In the genomic region with DNA sequence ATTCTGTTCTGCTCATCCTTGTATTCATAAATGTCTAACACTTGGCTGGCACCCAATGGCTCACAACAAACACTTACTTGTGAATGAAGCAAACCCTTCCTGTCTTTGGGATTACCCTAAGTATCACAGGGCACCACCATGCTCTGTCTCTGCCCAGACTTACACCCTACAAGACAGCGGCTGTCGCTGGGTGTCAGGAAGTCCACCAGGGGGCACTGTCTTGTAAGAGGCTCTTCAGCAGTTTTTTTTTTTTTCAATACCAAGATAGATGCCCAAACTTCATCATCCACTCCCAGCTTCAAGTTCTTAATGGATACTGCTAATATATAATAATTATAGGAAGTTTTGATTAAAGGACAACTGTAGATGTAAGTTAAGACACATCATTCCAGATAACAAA, we compare ENCODE assay signal across 8 mouse cellular contexts.
A peak's percentile ranks its signal among the peaks of the same experiment; 100 is the strongest.
DNase-seq lines count a peak whose midpoint lies in the region; ATAC-seq and TF ChIP-seq lines count a peak whose summit lies in the region.

No protein-coding gene starts in this region.

- H3K4me1 ChIP-seq in forebrain, postnatal 0 days (ENCODE audit: insufficient read depth) = peaks cover 6% of the 10 kb centered on the region
- peaks cover 29% of the 10 kb centered on the region for H3K4me1 ChIP-seq in forebrain, embryonic 13.5 days
- H3K4me1 ChIP-seq in neural tube, embryonic 11.5 days (ENCODE audit: control insufficient read depth, insufficient read depth, low read length) = peaks cover 14% of the 10 kb centered on the region; the same call in 1 of the 2 replicates
- no peaks in the 10 kb centered on the region for H3K4me1 ChIP-seq in cerebellum, adult 2 months (ENCODE audit: control insufficient read depth, insufficient read depth, low read length)

- no peaks in the 10 kb centered on the region for H3K9me3 ChIP-seq in forebrain, postnatal 0 days (ENCODE audit: low read length)
- H3K9me3 ChIP-seq in forebrain, embryonic 13.5 days (replicated peaks) = no peaks in the 10 kb centered on the region
- no peaks in the 10 kb centered on the region for H3K9me3 ChIP-seq in neural tube, embryonic 11.5 days (ENCODE audit: control insufficient read depth, low read length)

- no peaks in the 10 kb centered on the region for H3K36me3 ChIP-seq in forebrain, postnatal 0 days (ENCODE audit: insufficient read depth)
- no peaks in the 10 kb centered on the region for H3K36me3 ChIP-seq in forebrain, embryonic 13.5 days (ENCODE audit: poor library complexity, severe bottlenecking)
- H3K36me3 ChIP-seq in neural tube, embryonic 11.5 days (ENCODE audit: control insufficient read depth, insufficient read depth, low read length) = no peaks in the 10 kb centered on the region

- peak; percentile 65 for TF ChIP-seq CTCF in forebrain, postnatal 0 days (IDR thresholded peaks at IDR 0.05; ENCODE audit: low read depth)
- peak; percentile 25; the same call in 1 of the 2 replicates for TF ChIP-seq CTCF in cerebellum, adult 2 months (IDR thresholded peaks at IDR 0.05; ENCODE audit: borderline replicate concordance, insufficient read depth, low read depth, low read length)

- no peak for ATAC-seq in forebrain, postnatal 0 days
- no peak for ATAC-seq in forebrain, embryonic 13.5 days
- no peak for ATAC-seq in neural tube, embryonic 11.5 days (ENCODE audit: insufficient read depth, low FRiP score, low TSS enrichment)

- no peak overlapping the region for H3K27ac ChIP-seq in forebrain, postnatal 0 days (ENCODE audit: low read depth, low read length)
- no peak overlapping the region for H3K27ac ChIP-seq in forebrain, embryonic 13.5 days
- no peak overlapping the region for H3K27ac ChIP-seq in neural tube, embryonic 11.5 days (ENCODE audit: low read depth, low read length)
- no peak overlapping the region for H3K27ac ChIP-seq in cerebellum, adult 2 months (ENCODE audit: insufficient read depth, low read length)

- TF ChIP-seq POLR2A in cerebellum, adult 2 months (IDR thresholded peaks at IDR 0.05; ENCODE audit: borderline replicate concordance, insufficient read depth, low read length) = no peak

- DNase-seq in forebrain, postnatal 0 days = peak; percentile 66
- peak; percentile 72 for DNase-seq in neural tube, embryonic 11.5 days (ENCODE audit: low spot score)
- DNase-seq in neural tube, embryonic 10.5 days (ENCODE audit: extremely low spot score, low spot score) = no peak
- DNase-seq in cerebellum, adult 2 months = peak; percentile 20 to 21
- peak; percentile 11 to 66 for DNase-seq in layer of hippocampus, adult 18-20 months (ENCODE audit: low spot score in 2 of 2)
- peak; percentile 57 for DNase-seq in retina, postnatal 7 days (ENCODE audit: low read depth, low spot score)
- no peak for DNase-seq in ovary, adult 18-20 months (ENCODE audit: low spot score)

- WGBS in forebrain, postnatal 0 days = 32% methylated on average over 2 of the region's 2 CpGs
- 24% methylated on average over 2 of the region's 2 CpGs for WGBS in forebrain, embryonic 13.5 days
- WGBS in neural tube, embryonic 11.5 days = 35% methylated on average over 2 of the region's 2 CpGs
- 7% methylated on average over 2 of the region's 2 CpGs for WGBS in cerebellum, adult 2 months

- H3K9ac ChIP-seq in forebrain, postnatal 0 days = no peak overlapping the region
- H3K9ac ChIP-seq in forebrain, embryonic 13.5 days = no peak overlapping the region
- no peak overlapping the region for H3K9ac ChIP-seq in neural tube, embryonic 11.5 days (ENCODE audit: low read length)

- no peak overlapping the region for H3K4me3 ChIP-seq in forebrain, postnatal 0 days (ENCODE audit: low read depth, low read length)
- no peak overlapping the region for H3K4me3 ChIP-seq in forebrain, embryonic 13.5 days
- no peak overlapping the region for H3K4me3 ChIP-seq in neural tube, embryonic 11.5 days (ENCODE audit: low read depth, low read length)
- H3K4me3 ChIP-seq in cerebellum, adult 2 months (replicated peaks; ENCODE audit: insufficient read depth, low read depth, low read length) = no peak overlapping the region

- no peak overlapping the region for H3K4me2 ChIP-seq in forebrain, postnatal 0 days (ENCODE audit: low read depth)
- no peak overlapping the region for H3K4me2 ChIP-seq in forebrain, embryonic 13.5 days
- no peak overlapping the region for H3K4me2 ChIP-seq in neural tube, embryonic 11.5 days (ENCODE audit: low read depth)

- H3K27me3 ChIP-seq in forebrain, postnatal 0 days (ENCODE audit: insufficient read depth, low read length) = no peaks in the 10 kb centered on the region
- H3K27me3 ChIP-seq in forebrain, embryonic 13.5 days = peaks cover 13% of the 10 kb centered on the region; the same call in 1 of the 2 replicates
- no peaks in the 10 kb centered on the region for H3K27me3 ChIP-seq in neural tube, embryonic 11.5 days (ENCODE audit: control insufficient read depth, insufficient read depth, low read length)
- no peaks in the 10 kb centered on the region for H3K27me3 ChIP-seq in cerebellum, adult 2 months (ENCODE audit: control insufficient read depth, insufficient read depth, low read length)

Comparison
In these comparisons a context has a peak if more than half of its experiments do, and no peak if none do; other contexts are left out.
1. DNase-seq: peak in forebrain, postnatal 0 days (single experiment), neural tube, embryonic 11.5 days (single experiment), cerebellum, adult 2 months (2 of 2), layer of hippocampus, adult 18-20 months (2 of 2) and retina, postnatal 7 days (single experiment); none in neural tube, embryonic 10.5 days (single experiment) and ovary, adult 18-20 months (single experiment).